Mouse (Mus musculus): ENCODE results near the gene Kmt5c. TPM values are rescaled to one million over a fixed set of nuclear protein-coding genes. Genes with fewer than 3 reads are reported as not detected.

Kmt5c gene
- polyA plus RNA-seq, 2 experiments = 37.8 to 78.7 TPM

DNA sequence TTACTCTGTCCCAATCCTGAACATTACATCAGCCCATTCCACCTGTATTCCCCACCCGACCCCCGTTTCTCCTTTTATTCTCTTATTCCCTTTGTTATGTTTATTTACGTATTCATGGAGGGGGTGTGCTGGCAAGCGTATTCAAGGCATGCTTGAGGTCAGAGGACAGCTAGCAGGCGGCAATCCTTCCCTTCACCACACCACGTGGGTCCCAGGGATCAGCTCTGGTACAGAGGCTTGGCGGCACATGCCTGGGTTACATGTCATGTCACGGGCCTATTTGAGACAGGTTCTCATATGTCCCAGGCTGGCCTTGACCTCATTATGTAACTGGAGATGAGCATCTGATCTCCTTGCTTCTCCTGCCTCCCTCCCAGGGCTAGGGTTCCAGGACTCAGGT lies 37.6 kb upstream of the Kmt5c start:
- Histone ChIP-seq H3K4me2 (ENCODE audit: low read depth) (no peak overlapping the region), H3K4me1 (replicated peaks; ENCODE audit: control insufficient read depth in 2 of 2, insufficient read depth in 2 of 2, low read length in 1 of 2) (no peaks in the 10 kb centered on the region), H3K9ac (replicated peaks) (no peak overlapping the region), H3K27ac (no peak overlapping the region), H3K9me3 (ENCODE audit: control insufficient read depth, low read length) (no peaks in the 10 kb centered on the region), H3K36me3 (replicated peaks; ENCODE audit: control insufficient read depth, insufficient read depth, low read depth) (no peaks in the 10 kb centered on the region), H3K4me3 (ENCODE audit: insufficient read depth in 1 of 2, low read depth in 2 of 2, low read length in 2 of 2) (no peak overlapping the region), H3K27me3 (ENCODE audit: control insufficient read depth, insufficient read depth, low read length) (no peaks in the 10 kb centered on the region)
- WGBS (ENCODE audit: insufficient replicate concordance) = 66% methylated on average over 8 of the region's 8 CpGs
- no peak for TF ChIP-seq EP300 (IDR thresholded peaks at IDR 0.05; ENCODE audit: low read depth)
- TF ChIP-seq CTCF (IDR thresholded peaks at IDR 0.05; ENCODE audit: low read depth) = no peak
- ATAC-seq (ENCODE audit: insufficient read depth) (no peak), DNase-seq (ENCODE audit: low read depth in 3 of 3, low spot score in 3 of 3) (no peak)

DNA sequence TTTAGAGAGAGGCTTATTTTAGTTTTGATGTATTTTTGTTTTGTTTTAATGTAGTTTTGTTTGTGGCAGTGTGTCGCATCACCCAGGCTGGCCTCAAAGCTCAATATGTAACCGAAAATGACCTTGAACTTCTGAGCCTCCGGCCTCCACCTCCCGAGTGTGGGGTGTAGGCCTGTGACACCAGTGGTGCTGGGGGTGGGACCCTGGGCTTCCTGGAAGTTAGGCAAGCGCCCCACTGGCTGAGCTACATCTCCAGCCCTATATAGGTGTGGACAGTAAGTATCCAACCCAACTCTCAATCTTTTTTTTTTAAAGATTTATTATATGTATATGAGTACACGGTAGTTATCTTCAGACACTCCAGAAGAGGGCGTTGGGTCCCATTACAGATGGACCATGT lies 36.7 kb upstream of the Kmt5c start:
- Histone ChIP-seq H3K27ac (no peak overlapping the region), H3K4me1 (replicated peaks; ENCODE audit: control insufficient read depth in 2 of 2, insufficient read depth in 2 of 2, low read length in 1 of 2) (no peaks in the 10 kb centered on the region), H3K27me3 (ENCODE audit: control insufficient read depth, insufficient read depth, low read length) (no peaks in the 10 kb centered on the region), H3K9me3 (ENCODE audit: control insufficient read depth, low read length) (no peaks in the 10 kb centered on the region), H3K9ac (replicated peaks) (no peak overlapping the region), H3K4me3 (ENCODE audit: insufficient read depth in 1 of 2, low read depth in 2 of 2, low read length in 2 of 2) (no peak overlapping the region), H3K4me2 (ENCODE audit: low read depth) (no peak overlapping the region), H3K36me3 (replicated peaks; ENCODE audit: control insufficient read depth, insufficient read depth, low read depth) (no peaks in the 10 kb centered on the region)
- WGBS (ENCODE audit: insufficient replicate concordance) = 73% methylated on average over 7 of the region's 7 CpGs
- TF ChIP-seq CTCF (IDR thresholded peaks at IDR 0.05; ENCODE audit: low read depth) = no peak
- TF ChIP-seq EP300 (IDR thresholded peaks at IDR 0.05; ENCODE audit: low read depth) = no peak
- no peak for DNase-seq (ENCODE audit: low read depth in 3 of 3, low spot score in 3 of 3)
- no peak for ATAC-seq (ENCODE audit: insufficient read depth)

DNA sequence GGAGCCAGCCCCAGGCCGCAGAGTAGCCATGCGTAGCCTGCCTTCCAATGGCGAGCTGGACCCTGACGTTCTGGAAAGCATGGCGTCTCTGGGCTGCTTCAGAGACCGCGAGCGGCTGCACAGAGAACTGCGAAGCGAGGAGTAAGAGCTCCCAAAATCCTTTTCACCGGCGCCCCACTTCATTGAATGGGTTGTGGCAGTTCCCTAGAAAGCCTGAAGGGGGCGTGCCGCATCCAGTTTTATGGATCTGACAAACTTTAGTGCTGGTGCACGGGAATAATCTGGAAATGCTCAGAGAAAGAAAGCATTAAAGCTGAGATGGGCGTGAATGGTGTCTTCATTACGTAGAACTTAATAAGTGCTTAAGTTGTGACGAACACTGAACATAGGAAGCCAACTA lies 34.8 kb upstream of the Kmt5c start:
- Histone ChIP-seq H3K4me3 (ENCODE audit: insufficient read depth in 1 of 2, low read depth in 2 of 2, low read length in 2 of 2) (no peak overlapping the region), H3K4me2 (ENCODE audit: low read depth) (no peak overlapping the region; the same call in 1 of the 2 replicates), H3K36me3 (replicated peaks; ENCODE audit: control insufficient read depth, insufficient read depth, low read depth) (no peaks in the 10 kb centered on the region), H3K4me1 (replicated peaks; ENCODE audit: control insufficient read depth in 2 of 2, insufficient read depth in 2 of 2, low read length in 1 of 2) (no peaks in the 10 kb centered on the region), H3K27ac (no peak overlapping the region), H3K9ac (replicated peaks) (no peak overlapping the region), H3K9me3 (ENCODE audit: control insufficient read depth, low read length) (no peaks in the 10 kb centered on the region), H3K27me3 (ENCODE audit: control insufficient read depth, insufficient read depth, low read length) (no peaks in the 10 kb centered on the region)
- DNase-seq (ENCODE audit: low read depth in 3 of 3, low spot score in 3 of 3) = peak in 2 of 3 experiments; percentile 16 to 33
- 32% methylated on average over 18 of the region's 18 CpGs for WGBS (ENCODE audit: insufficient replicate concordance)
- no peak for ATAC-seq (ENCODE audit: insufficient read depth)
- no peak for TF ChIP-seq EP300 (IDR thresholded peaks at IDR 0.05; ENCODE audit: low read depth)
- TF ChIP-seq CTCF (IDR thresholded peaks at IDR 0.05; ENCODE audit: low read depth) = peak; percentile 76

DNA sequence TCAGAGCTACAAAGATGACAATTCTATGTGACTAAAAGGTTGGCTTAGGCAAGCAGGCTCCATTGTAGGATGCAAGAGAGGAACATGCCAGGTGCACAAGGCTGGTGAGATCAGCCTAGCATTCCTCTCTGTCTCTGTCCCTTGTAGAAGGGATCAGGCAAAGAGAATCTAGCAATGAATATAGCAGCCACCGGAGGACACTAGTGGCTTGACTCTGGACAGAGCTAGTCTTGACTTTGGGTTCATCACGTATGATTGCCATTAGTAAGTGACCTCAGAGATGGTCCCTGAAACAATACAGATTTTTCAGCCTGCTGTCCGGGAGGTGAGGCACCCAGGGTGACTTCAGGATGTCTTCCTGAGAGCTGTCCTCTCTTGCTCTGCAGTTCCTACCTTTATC lies 27.3 kb upstream of the Kmt5c start:
- Histone ChIP-seq H3K27me3 (ENCODE audit: control insufficient read depth, insufficient read depth, low read length) (no peaks in the 10 kb centered on the region), H3K4me3 (ENCODE audit: insufficient read depth in 1 of 2, low read depth in 2 of 2, low read length in 2 of 2) (no peak overlapping the region), H3K4me2 (ENCODE audit: low read depth) (no peak overlapping the region), H3K27ac (no peak overlapping the region), H3K9ac (replicated peaks) (no peak overlapping the region), H3K4me1 (replicated peaks; ENCODE audit: control insufficient read depth in 2 of 2, insufficient read depth in 2 of 2, low read length in 1 of 2) (no peaks in the 10 kb centered on the region), H3K36me3 (replicated peaks; ENCODE audit: control insufficient read depth, insufficient read depth, low read depth) (no peaks in the 10 kb centered on the region), H3K9me3 (ENCODE audit: control insufficient read depth, low read length) (no peaks in the 10 kb centered on the region)
- no peak for ATAC-seq (ENCODE audit: insufficient read depth)
- WGBS (ENCODE audit: insufficient replicate concordance) = 50% methylated on average over 3 of the region's 3 CpGs
- no peak for TF ChIP-seq EP300 (IDR thresholded peaks at IDR 0.05; ENCODE audit: low read depth)
- TF ChIP-seq CTCF (IDR thresholded peaks at IDR 0.05; ENCODE audit: low read depth) = peak; percentile 39
- no peak for DNase-seq (ENCODE audit: low read depth in 3 of 3, low spot score in 3 of 3)

DNA sequence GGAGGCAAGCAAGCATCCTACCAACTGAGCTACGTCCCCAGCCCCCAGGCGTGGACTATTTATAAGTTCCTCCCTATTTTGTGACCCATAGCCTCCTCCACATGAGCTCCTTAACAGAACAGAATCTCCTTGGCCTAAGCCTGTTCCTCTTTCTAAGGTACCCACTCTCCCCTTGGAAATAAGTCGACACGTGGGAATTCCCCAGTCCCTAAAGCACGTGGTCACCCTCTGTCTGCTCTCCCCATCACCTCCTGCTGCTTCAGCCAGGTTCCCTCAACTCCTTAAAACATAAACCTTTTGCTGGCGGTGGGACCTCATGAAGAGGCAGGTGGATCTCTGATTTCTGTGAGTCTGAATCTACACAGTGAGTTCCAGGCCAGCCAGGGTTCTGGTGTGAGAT lies 23.0 kb upstream of the Kmt5c start:
- Histone ChIP-seq H3K9ac (replicated peaks) (no peak overlapping the region), H3K9me3 (ENCODE audit: control insufficient read depth, low read length) (no peaks in the 10 kb centered on the region), H3K36me3 (replicated peaks; ENCODE audit: control insufficient read depth, insufficient read depth, low read depth) (no peaks in the 10 kb centered on the region), H3K27me3 (ENCODE audit: control insufficient read depth, insufficient read depth, low read length) (no peaks in the 10 kb centered on the region), H3K4me2 (ENCODE audit: low read depth) (no peak overlapping the region), H3K4me3 (ENCODE audit: insufficient read depth in 1 of 2, low read depth in 2 of 2, low read length in 2 of 2) (no peak overlapping the region), H3K27ac (no peak overlapping the region), H3K4me1 (replicated peaks; ENCODE audit: control insufficient read depth in 2 of 2, insufficient read depth in 2 of 2, low read length in 1 of 2) (0 out of 4 replicates have a peak, but pooled peaks cover 0 to 2% of the 10 kb centered on the region in 2 experiments)
- ATAC-seq (ENCODE audit: insufficient read depth) (no peak), DNase-seq (ENCODE audit: low read depth in 3 of 3, low spot score in 3 of 3) (no peak)
- 55% methylated on average over 6 of the region's 6 CpGs for WGBS (ENCODE audit: insufficient replicate concordance)
- no peak for TF ChIP-seq CTCF (IDR thresholded peaks at IDR 0.05; ENCODE audit: low read depth)
- TF ChIP-seq EP300 (IDR thresholded peaks at IDR 0.05; ENCODE audit: low read depth) = no peak

All from liver, embryonic 14.5 days (tissue).